Mouse (Mus musculus) lung, postnatal 0 days (tissue): Measurements from ENCODE around the gene Shisa7. TPM values are rescaled to one million over a fixed set of nuclear protein-coding genes. Genes with fewer than 3 reads are reported as not detected.
"Not testable (repeated sequence)": the region's sequence is repeated elsewhere in the genome, so short reads cannot be mapped to it uniquely, and the experiment has no call there.

Source experiments
- ATAC-seq: fragments of 200-750 bp; cut with Nextera tagmentation; 2 replicates; pipeline ENCODE4 v1.8.0; 2017; ENCODE audit warnings: moderate library complexity
- DNase-seq: peaks from one replicate; pipeline ENCODE4 v3.0.0-alpha.2; 2016; ENCODE audit warnings: low spot score
- H3K27ac ChIP-seq: fragments of 300-500 bp; sonication (generic); 2 replicates; pipeline ENCODE4 v1.5.1; 2014; ENCODE audit warnings: antibody characterized with exemption, mild to moderate bottlenecking, low read length, mixed read lengths
- H3K27me3 ChIP-seq: fragments of 300-500 bp; sonication (generic); replicated peaks from 2 replicates; pipeline ENCODE4 v1.6.1; 2014; ENCODE audit warnings: low read length, mixed read lengths; ENCODE audit not compliant: insufficient read depth
- H3K36me3 ChIP-seq: fragments of 300-500 bp; sonication (generic); 2 replicates; pipeline ENCODE4 v1.6.1; 2014; ENCODE audit warnings: low read length, mixed read lengths; ENCODE audit not compliant: insufficient read depth
- H3K4me1 ChIP-seq: fragments of 300-500 bp; sonication (generic); 2 replicates; pipeline ENCODE4 v1.6.1; 2014; ENCODE audit warnings: antibody characterized with exemption, low read depth, low read length, mixed read lengths; ENCODE audit not compliant: insufficient read depth
- H3K4me2 ChIP-seq: fragments of 300-500 bp; sonication (generic); replicated peaks from 2 replicates; pipeline ENCODE4 v1.6.1; 2014; ENCODE audit warnings: low read depth, mild to moderate bottlenecking, low read length, moderate library complexity, mixed read lengths
- H3K4me3 ChIP-seq: fragments of 300-500 bp; sonication (generic); 2 replicates; pipeline ENCODE4 v1.5.1; 2014; ENCODE audit warnings: low read depth, low read length
- H3K9ac ChIP-seq: fragments of 300-500 bp; sonication (generic); replicated peaks from 2 replicates; pipeline ENCODE4 v1.6.1; 2014; ENCODE audit warnings: low read depth, mild to moderate bottlenecking
- H3K9me3 ChIP-seq: fragments of 300-500 bp; sonication (generic); 2 replicates; pipeline ENCODE4 v1.6.1; 2016; ENCODE audit warnings: low read length, mixed read lengths
- CTCF ChIP-seq: IDR thresholded peaks from 2 replicates; pipeline ENCODE4 v1.5.1; 2016; ENCODE audit warnings: antibody characterized with exemption, mild to moderate bottlenecking
- EP300 ChIP-seq: IDR thresholded peaks from 2 replicates; pipeline ENCODE4 v1.6.1; 2016; ENCODE audit warnings: antibody characterized with exemption, mild to moderate bottlenecking, control low read depth
- WGBS: fragments of 180-500 bp; shearing (Covaris S2); extraction: QIAGEN DNeasy Blood & Tissue Kit; methylation state at CpG from one replicate; pipeline ENCODE4 v1.1.7; 2014; 5-methylcytosine and 5-hydroxymethylcytosine counted together
- polyA plus RNA-seq: library from polyadenylated mRNA; unstranded; fragments of >200 nt; fragmentation: Nextera tagmentation; extraction: Ambion mirVana; gene quantifications from 2 replicates; pipeline ENCODE4 v1.2.1, GENCODE M21; 2015

Shisa7 gene
- polyA plus RNA-seq, 1 experiment from 2014 or later: 0.43 TPM

GRCm38 (mm10) chr7:4863541-4864080 lies 19.1 kb upstream of the Shisa7 start:
- 62% methylated on average over 7 of the region's 7 CpGs for WGBS
- no peak overlapping the region for H3K9ac ChIP-seq
- H3K27me3 ChIP-seq: no peaks in the 10 kb centered on the region
- no peak overlapping the region for H3K4me3 ChIP-seq
- no peaks in the 10 kb centered on the region for H3K9me3 ChIP-seq
- no peak for TF ChIP-seq CTCF
- H3K4me1 ChIP-seq: peaks cover 9% of the 10 kb centered on the region
- DNase-seq: peak; percentile 14
- ATAC-seq: no peak
- H3K4me2 ChIP-seq: no peak overlapping the region
- H3K36me3 ChIP-seq: no peaks in the 10 kb centered on the region
- H3K27ac ChIP-seq: peak overlapping the region; percentile 72

- Histone ChIP-seq H3K27ac (peak overlapping the region; percentile 72), H3K27me3 (no peaks in the 10 kb centered on the region), H3K4me3 (no peak overlapping the region), H3K4me1 (peaks cover 9% of the 10 kb centered on the region), H3K9me3 (no peaks in the 10 kb centered on the region), H3K9ac (no peak overlapping the region), H3K4me2 (no peak overlapping the region), H3K36me3 (no peaks in the 10 kb centered on the region)
- DNase-seq (peak; percentile 93), ATAC-seq (no peak)
- WGBS: 13% methylated on average over 1 of the region's 1 CpGs
- TF ChIP-seq EP300 (no peak), CTCF (no peak)
These were observed 18.5 kb upstream of the Shisa7 start for GRCm38 (mm10) chr7:4863041-4863440.

GRCm38 (mm10) chr7:4860926-4861325 lies 16.4 kb upstream of the Shisa7 start:
- H3K27ac ChIP-seq, H3K9ac ChIP-seq, H3K27me3 ChIP-seq, H3K4me3 ChIP-seq, H3K4me1 ChIP-seq, H3K4me2 ChIP-seq, H3K9me3 ChIP-seq, DNase-seq, H3K36me3 ChIP-seq, ATAC-seq: not testable (repeated sequence)
- WGBS: 68% methylated on average over 3 of the region's 3 CpGs

GRCm38 (mm10) chr7:4859418-4859978 lies 15.0 kb upstream of the Shisa7 start:
- no peaks in the 10 kb centered on the region for H3K36me3 ChIP-seq
- 38% methylated on average over 12 of the region's 12 CpGs for WGBS
- DNase-seq: no peak
- no peak overlapping the region for H3K4me3 ChIP-seq
- ATAC-seq: no peak
- no peak overlapping the region for H3K9ac ChIP-seq
- peaks cover 6% of the 10 kb centered on the region; the same call in 1 of the 2 replicates for H3K4me1 ChIP-seq
- no peaks in the 10 kb centered on the region for H3K9me3 ChIP-seq
- no peak overlapping the region for H3K4me2 ChIP-seq
- no peaks in the 10 kb centered on the region for H3K27me3 ChIP-seq
- H3K27ac ChIP-seq: no peak overlapping the region
- TF ChIP-seq CTCF (no peak), EP300 (no peak)

- Histone ChIP-seq H3K27me3 (no peaks in the 10 kb centered on the region), H3K27ac (no peak overlapping the region), H3K4me2 (no peak overlapping the region), H3K36me3 (no peaks in the 10 kb centered on the region), H3K9ac (no peak overlapping the region), H3K4me1 (no peaks in the 10 kb centered on the region), H3K9me3 (no peaks in the 10 kb centered on the region), H3K4me3 (no peak overlapping the region)
- DNase-seq (no peak), ATAC-seq (no peak)
- WGBS: 55% methylated on average over 7 of the region's 7 CpGs
- TF ChIP-seq CTCF: no peak
- TF ChIP-seq EP300: no peak
These were observed 12.8 kb upstream of the Shisa7 start for GRCm38 (mm10) chr7:4857321-4857720.

GRCm38 (mm10) chr7:4856508-4856907 lies 12.0 kb upstream of the Shisa7 start:
- Histone ChIP-seq H3K36me3 (no peaks in the 10 kb centered on the region), H3K4me1 (no peaks in the 10 kb centered on the region), H3K27me3 (no peaks in the 10 kb centered on the region), H3K9me3 (no peaks in the 10 kb centered on the region), H3K4me2 (no peak overlapping the region), H3K9ac (no peak overlapping the region), H3K4me3 (no peak overlapping the region), H3K27ac (no peak overlapping the region)
- ATAC-seq (no peak), DNase-seq (no peak)
- TF ChIP-seq EP300 (no peak), CTCF (no peak)
- WGBS: 85% methylated on average over 9 of the region's 9 CpGs

GRCm38 (mm10) chr7:4853613-4854012 lies 9.1 kb upstream of the Shisa7 start:
- ATAC-seq (no peak), DNase-seq (no peak)
- no peak overlapping the region for H3K4me2 ChIP-seq
- no peaks in the 10 kb centered on the region for H3K27me3 ChIP-seq
- H3K9ac ChIP-seq: no peak overlapping the region
- H3K9me3 ChIP-seq: no peaks in the 10 kb centered on the region
- H3K4me1 ChIP-seq: no peaks in the 10 kb centered on the region
- WGBS: 67% methylated on average over 3 of the region's 3 CpGs
- H3K4me3 ChIP-seq: no peak overlapping the region
- no peak overlapping the region for H3K27ac ChIP-seq
- no peaks in the 10 kb centered on the region for H3K36me3 ChIP-seq
- no peak for TF ChIP-seq EP300
- no peak for TF ChIP-seq CTCF
